Mouse (Mus musculus) testis, postnatal 10 days (tissue): Measurements from ENCODE around the gene Atad5.
"Not testable (repeated sequence)": the region's sequence is repeated elsewhere in the genome, so short reads cannot be mapped to it uniquely, and the experiment has no call there.

Experiments used
- DNase-seq: peaks from one replicate; pipeline ENCODE4 v3.0.0; 2021; ENCODE audit warnings: low spot score

Atad5 gene

DNA sequence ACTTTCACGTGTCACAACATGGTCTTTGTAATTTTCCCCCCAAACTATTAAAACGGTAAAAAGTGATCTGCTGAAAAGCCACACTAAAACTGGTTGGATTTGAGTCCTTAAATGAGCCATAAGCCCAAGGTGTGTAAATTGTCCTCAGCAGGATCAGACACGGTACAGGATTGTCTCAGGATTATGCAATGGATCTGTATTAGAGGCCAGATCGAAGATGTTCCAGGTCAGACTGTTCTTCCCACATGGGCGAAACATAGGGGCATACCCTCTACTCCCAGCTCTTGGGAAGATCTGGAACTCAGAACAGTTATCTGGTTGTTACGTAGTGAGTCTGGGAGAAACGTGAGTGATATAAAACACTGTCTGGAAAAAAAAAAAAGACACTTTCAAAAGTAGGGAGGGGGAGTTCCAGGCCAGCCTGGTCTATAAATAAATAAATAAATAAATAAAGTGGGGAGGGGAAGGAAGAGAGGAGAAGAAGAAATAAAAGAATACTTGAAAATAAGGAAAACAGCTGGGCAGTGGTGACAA lies 7.3 kb upstream of the Atad5 start:
- no peak for DNase-seq

DNA sequence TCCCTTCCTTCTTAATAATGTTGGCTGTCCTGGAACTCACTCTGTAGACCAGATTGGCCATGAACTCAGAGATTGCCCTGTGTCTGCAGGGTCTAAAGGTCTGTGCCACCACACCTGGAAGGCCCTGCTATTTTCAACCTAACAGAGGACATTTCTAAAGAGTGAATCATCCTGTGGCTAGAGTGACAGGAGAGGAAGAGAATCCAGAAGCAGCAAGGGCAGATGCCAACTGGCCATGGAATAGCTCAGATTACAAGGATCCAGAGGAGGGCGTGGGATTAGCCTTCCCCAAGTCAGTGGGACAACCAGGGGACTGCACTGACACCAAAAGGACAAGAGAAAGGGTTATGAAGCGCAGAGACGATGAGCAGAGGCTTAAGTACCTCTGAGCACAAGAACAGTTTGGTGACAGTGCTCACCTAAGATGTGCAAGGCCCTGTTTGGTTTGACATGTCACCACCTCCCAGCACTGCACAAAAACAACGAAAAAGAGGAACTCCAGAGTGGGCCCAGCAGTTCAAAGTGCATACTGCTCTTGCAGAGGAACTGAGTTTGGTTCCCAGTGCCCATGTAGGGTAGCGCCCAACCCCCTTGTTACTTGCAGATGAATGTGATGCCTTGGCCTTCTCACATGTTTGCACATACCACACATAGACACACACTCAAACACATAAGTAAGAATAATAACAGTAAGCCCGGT lies 3.7 kb upstream of the Atad5 start:
- no peak for DNase-seq

GRCm38 (mm10) chr11:80086844-80087243 lies 2.4 kb upstream of the Atad5 start:
- DNase-seq: peak; percentile 91

DNA sequence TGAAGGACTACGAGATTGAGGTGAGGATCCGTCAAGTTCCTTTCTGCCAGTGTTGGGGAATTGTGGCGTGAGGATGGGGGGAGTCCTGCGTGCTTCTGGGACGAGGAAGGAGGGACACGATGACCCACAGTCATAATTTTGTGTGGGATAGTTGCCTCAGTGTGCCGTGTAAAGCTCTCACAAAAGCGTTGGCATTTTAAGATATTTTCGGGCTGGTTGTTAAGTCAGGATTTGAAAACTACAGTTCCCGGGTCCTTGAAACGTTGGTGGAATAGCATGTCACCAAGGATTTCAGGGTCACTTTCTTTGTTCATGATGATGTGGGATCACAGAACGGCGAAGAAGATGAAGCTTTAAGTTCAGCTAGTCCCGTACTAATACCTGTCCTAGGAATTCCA lies 616 bp downstream of the Atad5 start:
- no peak for DNase-seq

- DNase-seq: no peak
Observed at GRCm38 (mm10) chr11:80090555-80091164, 1.5 kb downstream of the Atad5 start.

- DNase-seq: no peak
Observed at GRCm38 (mm10) chr11:80098444-80099056, 9.3 kb downstream of the Atad5 start.

GRCm38 (mm10) chr11:80101298-80101697 lies 12.1 kb downstream of the Atad5 start:
- no peak for DNase-seq

- no peak for DNase-seq
Observed at GRCm38 (mm10) chr11:80104407-80104806, 15.2 kb downstream of the Atad5 start.

GRCm38 (mm10) chr11:80116411-80116810 lies 27.2 kb downstream of the Atad5 start:
- DNase-seq: no peak

DNA sequence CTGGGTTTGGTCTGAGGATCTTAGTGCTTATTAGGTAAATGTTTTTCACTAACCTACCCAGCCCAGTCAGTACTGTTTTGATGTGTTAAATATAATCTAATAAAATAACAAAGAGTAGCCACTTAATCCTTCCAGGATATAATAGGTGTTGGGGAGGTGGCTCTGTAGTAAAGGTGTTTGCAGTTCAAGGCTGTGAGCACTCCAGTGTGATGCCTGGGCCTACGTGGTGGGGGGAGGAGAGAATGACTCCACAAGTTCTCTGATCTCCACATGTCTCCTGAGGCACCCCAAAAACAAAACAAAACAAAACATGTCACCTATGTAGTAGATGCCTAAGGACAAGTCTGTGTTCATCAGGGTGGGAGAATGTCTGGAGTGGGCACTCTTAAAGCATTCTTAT lies 42.9 kb downstream of the Atad5 start:
- no peak for DNase-seq

GRCm38 (mm10) chr11:80134744-80135143 lies 45.5 kb downstream of the Atad5 start:
- DNase-seq: no peak

- no peak for DNase-seq
Observed at GRCm38 (mm10) chr11:80135954-80136683, 46.9 kb downstream of the Atad5 start.

DNA sequence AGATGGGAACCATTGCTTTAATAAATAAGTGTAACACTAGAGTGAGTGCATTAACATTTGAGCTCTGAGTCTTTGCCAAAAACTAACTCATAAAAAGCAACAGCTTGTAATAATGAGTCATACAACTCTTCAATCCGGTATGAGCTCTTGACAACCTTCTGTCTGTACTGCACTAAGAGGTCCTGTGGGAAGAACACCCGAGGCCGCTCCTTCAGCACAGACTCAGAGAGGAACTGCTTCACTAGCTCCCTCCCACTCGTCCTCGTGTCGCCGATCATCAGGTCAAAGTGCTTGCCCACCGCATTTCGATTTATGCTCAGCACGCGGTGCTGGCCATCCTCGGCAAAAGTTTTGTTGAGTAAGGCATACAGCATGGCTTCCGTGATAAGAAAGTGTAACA lies 47.6 kb downstream of the Atad5 start:
- DNase-seq: peak; percentile 34

- DNase-seq: no peak
Observed at GRCm38 (mm10) chr11:80137773-80138172, 48.6 kb downstream of the Atad5 start.

GRCm38 (mm10) chr11:80141825-80142521 lies 52.8 kb downstream of the Atad5 start, which contains the start of gene Tefm:
Gene Tefm (minus strand): TSS chr11:80142175.
- DNase-seq: peak; percentile 87

GRCm38 (mm10) chr11:80142872-80143271 lies 53.7 kb downstream of the Atad5 start:
- peak; percentile 38 for DNase-seq

GRCm38 (mm10) chr11:80145787-80146275 lies 56.6 kb downstream of the Atad5 start:
- no peak for DNase-seq

DNA sequence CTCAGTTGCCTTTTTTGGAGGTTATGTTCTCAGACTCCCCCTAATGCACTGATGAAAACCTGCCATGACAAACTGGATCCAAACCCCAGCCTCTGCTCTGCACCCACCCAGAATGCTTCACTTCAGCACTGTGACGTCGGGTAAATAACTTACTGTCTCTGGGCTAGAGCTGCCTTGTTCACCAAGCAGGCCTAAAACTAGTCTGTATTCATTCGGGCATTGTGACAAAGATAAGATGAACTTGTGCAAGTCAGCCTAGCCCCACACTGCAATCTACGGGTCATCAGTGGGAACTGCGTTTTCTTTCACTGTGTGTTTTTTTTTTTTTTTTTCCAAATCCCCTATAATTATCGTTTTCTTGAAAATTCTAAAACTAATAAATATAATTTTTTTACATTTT lies 58.5 kb downstream of the Atad5 start:
- DNase-seq: no peak

DNA sequence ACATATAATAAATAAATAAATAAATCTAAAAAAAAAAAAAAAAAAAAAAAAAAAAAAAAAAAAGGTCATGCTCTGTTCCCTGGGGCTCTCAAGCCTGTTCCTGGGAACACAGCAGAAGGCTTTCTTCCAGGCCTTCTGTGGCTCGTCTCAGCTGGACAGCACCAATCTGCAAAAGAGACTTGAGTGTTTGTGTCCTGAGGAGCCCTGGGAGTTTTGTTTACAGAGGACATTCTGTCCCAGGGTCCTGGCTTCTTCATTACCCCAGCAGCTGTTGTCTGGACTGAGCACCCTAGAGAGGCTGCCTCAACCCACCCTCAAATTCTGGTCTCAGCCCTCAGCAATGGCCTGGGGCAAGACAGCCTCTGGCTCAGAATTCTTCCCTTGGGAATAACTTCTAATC lies 59.1 kb downstream of the Atad5 start:
- DNase-seq: no peak

- DNase-seq: not testable (repeated sequence)
Observed at GRCm38 (mm10) chr11:80148974-80149373, 59.8 kb downstream of the Atad5 start.

- DNase-seq: no peak
Observed at GRCm38 (mm10) chr11:80149412-80150023, 60.3 kb downstream of the Atad5 start.
